Mouse (Mus musculus) cerebellum, postnatal 4 days (tissue): Measurements from ENCODE around the gene Stard9.

Experiments used
- DNase-seq, 2 experiments: peaks; one replicate each; pipeline ENCODE4 v3.0.0; 2022; ENCODE audit warnings: low spot score in 2 of 2, mixed read lengths in 1 of 2

Stard9 gene

DNA sequence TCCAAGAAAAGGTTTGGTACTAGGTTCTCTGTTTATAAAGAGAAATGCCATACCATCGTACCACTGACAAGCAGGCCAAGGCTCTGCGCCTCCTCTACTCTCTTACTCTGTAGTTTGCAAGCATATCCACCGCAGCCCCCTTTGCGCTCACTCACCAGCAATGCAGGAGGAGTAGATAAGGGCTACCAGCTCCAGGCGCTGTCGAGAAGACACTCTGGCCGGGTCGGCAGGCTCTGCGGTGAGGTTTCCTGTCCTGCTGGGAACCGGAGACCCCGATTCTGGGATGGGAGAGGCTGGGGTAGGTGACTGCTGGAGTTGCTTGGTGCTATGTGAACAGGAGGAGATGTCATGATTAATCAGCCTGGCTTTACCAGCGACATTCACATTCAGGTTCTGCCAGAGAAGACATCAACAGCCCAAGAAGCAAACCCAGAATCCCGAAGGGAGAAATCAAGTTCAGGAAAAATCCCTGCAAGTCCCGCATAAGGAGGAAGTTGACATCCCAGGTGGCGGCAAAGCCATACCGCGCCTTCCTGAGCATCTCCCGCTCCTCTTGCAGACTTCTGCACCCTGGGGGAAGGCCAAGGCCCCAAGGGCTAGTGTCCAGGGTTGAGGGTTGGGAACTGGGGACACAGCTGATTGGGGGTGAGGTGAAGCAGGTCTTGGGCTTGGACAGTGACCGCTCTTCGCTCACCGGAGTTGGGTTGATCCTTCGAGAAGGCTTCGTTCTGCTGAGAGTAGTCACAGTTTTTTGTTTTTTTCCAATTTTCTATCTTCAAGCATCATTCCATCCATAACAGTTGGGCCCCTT lies 101.1 kb downstream of the Stard9 start:
- DNase-seq = peak in 1 of 2 experiments; percentile 8

- DNase-seq = peak in 1 of 2 experiments; percentile 54
These were observed 101.8 kb downstream of the Stard9 start for GRCm38 (mm10) chr2:120730639-120731166.

GRCm38 (mm10) chr2:120731167-120731862 lies 102.4 kb downstream of the Stard9 start:
- peak; percentile 85 to 91 for DNase-seq

GRCm38 (mm10) chr2:120731877-120732530 lies 103.1 kb downstream of the Stard9 start:
- DNase-seq = no peak

- DNase-seq = no peak
These were observed 116.6 kb downstream of the Stard9 start for GRCm38 (mm10) chr2:120745496-120745895.

- no peak for DNase-seq
These were observed 119.1 kb downstream of the Stard9 start for GRCm38 (mm10) chr2:120748041-120748440.

DNA sequence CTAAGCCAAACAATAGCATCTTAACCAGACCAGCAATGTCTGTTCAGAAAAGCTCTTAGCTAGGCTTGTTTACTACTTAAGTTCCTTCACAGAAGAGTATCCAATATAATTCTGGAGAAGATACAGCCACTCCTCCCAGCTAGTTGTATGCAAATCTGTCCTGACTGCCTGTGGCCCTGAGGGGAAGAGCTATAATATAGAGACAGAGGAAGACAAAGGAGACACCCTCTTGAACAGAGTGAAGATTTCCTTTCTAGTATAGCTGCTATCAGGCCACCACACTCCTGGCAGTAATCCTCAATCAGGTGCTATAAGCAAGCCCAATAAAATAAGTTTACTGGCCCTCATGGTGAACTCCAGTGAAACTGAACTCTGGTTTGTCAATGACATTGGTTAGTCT lies 133.0 kb downstream of the Stard9 start:
- no peak for DNase-seq

- DNase-seq = no peak
These were observed 141.5 kb downstream of the Stard9 start for GRCm38 (mm10) chr2:120770265-120770935.
